In genomic region chr3:32709388-32709787, GRCm38 (mm10) we compare ENCODE assay signal across 8 mouse cellular contexts. TPM values are rescaled to one million over a fixed set of nuclear protein-coding genes. Genes with fewer than 3 reads are reported as not detected.
DNase-seq lines count a peak whose midpoint lies in the region; ATAC-seq and TF ChIP-seq lines count a peak whose summit lies in the region.

No protein-coding gene starts in this region.

- H3K9me3 ChIP-seq in lung, embryonic 16.5 days (ENCODE audit: control insufficient read depth, low read length): no peaks in the 10 kb centered on the region
- no peaks in the 10 kb centered on the region for H3K9me3 ChIP-seq in forebrain, embryonic 10.5 days
- no peaks in the 10 kb centered on the region for H3K9me3 ChIP-seq in limb, embryonic 11.5 days (ENCODE audit: control insufficient read depth, low read length)

- peak overlapping the region; percentile 99 for H3K4me3 ChIP-seq in lung, embryonic 16.5 days (ENCODE audit: low read length)
- peak overlapping the region; percentile 98 for H3K4me3 ChIP-seq in forebrain, embryonic 10.5 days
- H3K4me3 ChIP-seq in limb, embryonic 11.5 days (ENCODE audit: low read depth, low read length): peak overlapping the region; percentile 97
- peak overlapping the region; percentile 72 for H3K4me3 ChIP-seq in olfactory bulb, adult 2 months (ENCODE audit: insufficient read depth, low read depth, low read length)

- peaks cover 24% of the 10 kb centered on the region for H3K36me3 ChIP-seq in lung, embryonic 16.5 days (ENCODE audit: control insufficient read depth, insufficient read depth, low read length)
- H3K36me3 ChIP-seq in forebrain, embryonic 10.5 days (replicated peaks): peaks cover 36% of the 10 kb centered on the region
- peaks cover 6% of the 10 kb centered on the region; the same call in 1 of the 2 replicates for H3K36me3 ChIP-seq in limb, embryonic 11.5 days (ENCODE audit: control insufficient read depth, insufficient read depth, low read length)

- peak overlapping the region; percentile 67 for H3K4me2 ChIP-seq in lung, embryonic 16.5 days (ENCODE audit: low read depth, low read length)
- peak overlapping the region; percentile 71 for H3K4me2 ChIP-seq in limb, embryonic 11.5 days (ENCODE audit: low read depth, severe bottlenecking)

- ATAC-seq in lung, embryonic 16.5 days (ENCODE audit: low read depth): no peak
- no peak for ATAC-seq in limb, embryonic 11.5 days (ENCODE audit: insufficient number of reproducible peaks, low FRiP score, low TSS enrichment, low read depth)

- H3K27ac ChIP-seq in lung, embryonic 16.5 days (ENCODE audit: low read length): peak overlapping the region; percentile 92
- peak overlapping the region; percentile 98 for H3K27ac ChIP-seq in forebrain, embryonic 10.5 days
- no peak overlapping the region; the same call in 1 of the 2 replicates for H3K27ac ChIP-seq in limb, embryonic 11.5 days (replicated peaks; ENCODE audit: low read depth, low read length)
- H3K27ac ChIP-seq in olfactory bulb, adult 2 months (ENCODE audit: insufficient read depth, low read depth, low read length): no peak overlapping the region

- 5% methylated on average over 9 of the region's 9 CpGs for WGBS in lung, embryonic 16.5 days
- WGBS in forebrain, embryonic 10.5 days: 12% methylated on average over 9 of the region's 9 CpGs
- 8% methylated on average over 9 of the region's 9 CpGs for WGBS in limb, embryonic 11.5 days
- 5% methylated on average over 9 of the region's 9 CpGs for WGBS in olfactory bulb, adult 2 months

- H3K27me3 ChIP-seq in lung, embryonic 16.5 days (ENCODE audit: control insufficient read depth, insufficient read depth, low read depth, low read length): no peaks in the 10 kb centered on the region
- H3K27me3 ChIP-seq in forebrain, embryonic 10.5 days (ENCODE audit: poor library complexity, severe bottlenecking): no peaks in the 10 kb centered on the region
- H3K27me3 ChIP-seq in limb, embryonic 11.5 days (ENCODE audit: control insufficient read depth, insufficient read depth, low read length): no peaks in the 10 kb centered on the region

- DNase-seq in lung, postnatal 36 days: no peak
- DNase-seq in forebrain, embryonic 10.5 days (ENCODE audit: extremely low spot score, low spot score): no peak
- DNase-seq in limb, embryonic 11.5 days (ENCODE audit: low spot score): no peak
- no peak for DNase-seq in thymus, postnatal 0 days (ENCODE audit: low spot score)
- DNase-seq in adrenal gland, postnatal 4 days (ENCODE audit: low spot score in 2 of 2): no peak
- DNase-seq in urinary bladder, adult 18-20 months (ENCODE audit: low spot score in 2 of 2): no peak

- no peak for TF ChIP-seq CTCF in olfactory bulb, adult 2 months (IDR thresholded peaks at IDR 0.05; ENCODE audit: insufficient read depth, low read depth, low read length)

- peak overlapping the region; percentile 96 for H3K9ac ChIP-seq in lung, embryonic 16.5 days (ENCODE audit: low read length)
- peak overlapping the region; percentile 92 for H3K9ac ChIP-seq in limb, embryonic 11.5 days (ENCODE audit: low read length)

- no peak for TF ChIP-seq POLR2A in olfactory bulb, adult 2 months (IDR thresholded peaks at IDR 0.05; ENCODE audit: insufficient read depth, low read depth, low read length)

- peaks cover 5% of the 10 kb centered on the region; the same call in 1 of the 2 replicates for H3K4me1 ChIP-seq in lung, embryonic 16.5 days (replicated peaks; ENCODE audit: control insufficient read depth, insufficient read depth, low read length)
- peaks cover 19% of the 10 kb centered on the region for H3K4me1 ChIP-seq in forebrain, embryonic 10.5 days
- H3K4me1 ChIP-seq in limb, embryonic 11.5 days (ENCODE audit: control insufficient read depth, insufficient read depth, low read length): no peaks in the 10 kb centered on the region
- peaks cover 2% of the 10 kb centered on the region; the same call in 1 of the 2 replicates for H3K4me1 ChIP-seq in olfactory bulb, adult 2 months (ENCODE audit: control insufficient read depth, insufficient read depth, low read length)

RNA-seq across cellular contexts. Expression of gene Actl6a, which starts 3.3 kb away (rescaled TPM):
- 152 and 155 TPM in 2 replicates for polyA plus RNA-seq in lung, embryonic 16.5 days (2015; fragmentation: Nextera tagmentation; extraction: Ambion mirVana)
- polyA plus RNA-seq in forebrain, embryonic 10.5 days (2016; fragmentation: Nextera tagmentation; extraction: Ambion mirVana): 286 and 289 TPM in 2 replicates
- 259 and 263 TPM in 2 replicates for polyA plus RNA-seq in limb, embryonic 11.5 days (2014; fragmentation: Nextera tagmentation; extraction: Ambion mirVana)
- polyA plus RNA-seq in olfactory bulb, adult 2 months (2012; ENCODE audit: insufficient read depth, insufficient read length, low replicate concordance, missing spikeins): not detected in 2 replicates
- 164 and 171 TPM in 2 replicates for polyA plus RNA-seq in thymus, postnatal 0 days (2015; fragmentation: Nextera tagmentation; extraction: Ambion mirVana)
- total RNA-seq in adrenal gland, postnatal 4 days (2021): 10 to 100 TPM; 60.0 to 64.9 TPM

RNA-seq across cellular contexts. Expression of gene Ndufb5, which starts 27.4 kb away (rescaled TPM):
- 303 and 310 TPM in 2 replicates for polyA plus RNA-seq in lung, embryonic 16.5 days (2015; fragmentation: Nextera tagmentation; extraction: Ambion mirVana)
- 256 and 258 TPM in 2 replicates for polyA plus RNA-seq in forebrain, embryonic 10.5 days (2016; fragmentation: Nextera tagmentation; extraction: Ambion mirVana)
- polyA plus RNA-seq in limb, embryonic 11.5 days (2014; fragmentation: Nextera tagmentation; extraction: Ambion mirVana): 297 and 325 TPM in 2 replicates
- not detected in 2 replicates for polyA plus RNA-seq in olfactory bulb, adult 2 months (2012; ENCODE audit: insufficient read depth, insufficient read length, low replicate concordance, missing spikeins)
- 360 and 369 TPM in 2 replicates for polyA plus RNA-seq in thymus, postnatal 0 days (2015; fragmentation: Nextera tagmentation; extraction: Ambion mirVana)
- total RNA-seq in adrenal gland, postnatal 4 days (2021): 100 to 1,000 TPM; 261 to 291 TPM

RNA-seq across cellular contexts. Expression of gene Mrpl47, which starts 28.0 kb away (rescaled TPM):
- 28.3 and 28.9 TPM in 2 replicates for polyA plus RNA-seq in lung, embryonic 16.5 days (2015; fragmentation: Nextera tagmentation; extraction: Ambion mirVana)
- polyA plus RNA-seq in forebrain, embryonic 10.5 days (2016; fragmentation: Nextera tagmentation; extraction: Ambion mirVana): 35.4 and 39.7 TPM in 2 replicates
- 42.7 and 44.7 TPM in 2 replicates for polyA plus RNA-seq in limb, embryonic 11.5 days (2014; fragmentation: Nextera tagmentation; extraction: Ambion mirVana)
- polyA plus RNA-seq in olfactory bulb, adult 2 months (2012; ENCODE audit: insufficient read depth, insufficient read length, low replicate concordance, missing spikeins): not detected in 2 replicates
- polyA plus RNA-seq in thymus, postnatal 0 days (2015; fragmentation: Nextera tagmentation; extraction: Ambion mirVana): 39.3 and 42.6 TPM in 2 replicates
- 10 to 100 TPM; 35.5 to 37.9 TPM for total RNA-seq in adrenal gland, postnatal 4 days (2021)

Comparison
In these comparisons a context has a peak if more than half of its experiments do, and no peak if none do; other contexts are left out.
1. H3K27ac ChIP-seq: peak in lung, embryonic 16.5 days (single experiment) and forebrain, embryonic 10.5 days (single experiment); none in limb, embryonic 11.5 days (single experiment) and olfactory bulb, adult 2 months (single experiment).
2. RNA of gene Actl6a, which starts 3.3 kb away (polyA plus RNA-seq): 286 to 289 TPM in forebrain, embryonic 10.5 days, 259 to 263 TPM in limb, embryonic 11.5 days, 164 to 171 TPM in thymus, postnatal 0 days and 152 to 155 TPM in lung, embryonic 16.5 days; not detected in olfactory bulb, adult 2 months; every median in the first group is over 100 times any median in the second.
3. RNA of gene Mrpl47, which starts 28.0 kb away (polyA plus RNA-seq): 42.7 to 44.7 TPM in limb, embryonic 11.5 days, 35.4 to 39.7 TPM in forebrain, embryonic 10.5 days, 39.3 to 42.6 TPM in thymus, postnatal 0 days and 28.3 to 28.9 TPM in lung, embryonic 16.5 days; not detected in olfactory bulb, adult 2 months; every median in the first group is over 10 times any median in the second.
4. Peak in every context shown above with its lines, with median percentiles within 50 percentile points of each other: H3K4me3 ChIP-seq.